Mouse (Mus musculus): Measurements from ENCODE around the gene Kcnh1. TPM values are rescaled to one million over a fixed set of nuclear protein-coding genes. Genes with fewer than 3 reads are reported as not detected.

Kcnh1 gene
- polyA plus RNA-seq, 1 experiment from 2014 or later, result 0.27 TPM

DNA sequence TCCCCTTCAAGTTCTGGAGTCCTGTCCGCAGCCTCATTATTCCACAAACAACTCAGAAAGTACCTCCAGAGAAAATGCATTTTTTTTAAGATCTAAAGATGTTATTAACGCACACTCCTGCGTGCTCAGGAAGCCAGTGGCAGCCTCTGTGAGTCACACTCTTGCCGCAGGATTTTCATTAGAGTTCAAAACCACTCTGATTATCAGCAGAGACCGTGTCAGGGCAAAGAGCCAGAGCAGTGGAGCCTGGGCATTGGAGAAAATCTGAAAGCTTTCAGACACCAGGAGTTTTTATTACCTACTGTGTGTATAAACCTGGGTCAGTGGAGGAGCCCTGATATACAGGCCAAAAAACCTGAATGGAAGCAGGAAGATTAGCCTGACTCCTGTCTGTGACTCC is 287.6 kb downstream of the Kcnh1 start:
- DNase-seq (ENCODE audit: low spot score), result no peak
- no peaks in the 10 kb centered on the region for H3K4me1 ChIP-seq (replicated peaks; ENCODE audit: control insufficient read depth, insufficient read depth)
- no peak for ATAC-seq (ENCODE audit: low FRiP score, low TSS enrichment)
- H3K4me2 ChIP-seq (replicated peaks; ENCODE audit: low read depth), result no peak overlapping the region
- no peaks in the 10 kb centered on the region; the same call in 1 of the 2 replicates for H3K27me3 ChIP-seq (ENCODE audit: control insufficient read depth, insufficient read depth, low read length)
- no peak overlapping the region for H3K9ac ChIP-seq (ENCODE audit: low read length)
- TF ChIP-seq EP300 (optimal IDR thresholded peaks at IDR 0.05) (no peak), CTCF (IDR thresholded peaks at IDR 0.05; ENCODE audit: low read depth) (no peak)
- no peak overlapping the region for H3K27ac ChIP-seq (replicated peaks)
- no peak overlapping the region for H3K4me3 ChIP-seq (ENCODE audit: low read depth, low read length)
- H3K36me3 ChIP-seq (ENCODE audit: control insufficient read depth, insufficient read depth, low read length), result no peaks in the 10 kb centered on the region
- WGBS, result 46% methylated on average over 5 of the region's 5 CpGs
- H3K9me3 ChIP-seq (ENCODE audit: control insufficient read depth, low read length), result no peaks in the 10 kb centered on the region

DNA sequence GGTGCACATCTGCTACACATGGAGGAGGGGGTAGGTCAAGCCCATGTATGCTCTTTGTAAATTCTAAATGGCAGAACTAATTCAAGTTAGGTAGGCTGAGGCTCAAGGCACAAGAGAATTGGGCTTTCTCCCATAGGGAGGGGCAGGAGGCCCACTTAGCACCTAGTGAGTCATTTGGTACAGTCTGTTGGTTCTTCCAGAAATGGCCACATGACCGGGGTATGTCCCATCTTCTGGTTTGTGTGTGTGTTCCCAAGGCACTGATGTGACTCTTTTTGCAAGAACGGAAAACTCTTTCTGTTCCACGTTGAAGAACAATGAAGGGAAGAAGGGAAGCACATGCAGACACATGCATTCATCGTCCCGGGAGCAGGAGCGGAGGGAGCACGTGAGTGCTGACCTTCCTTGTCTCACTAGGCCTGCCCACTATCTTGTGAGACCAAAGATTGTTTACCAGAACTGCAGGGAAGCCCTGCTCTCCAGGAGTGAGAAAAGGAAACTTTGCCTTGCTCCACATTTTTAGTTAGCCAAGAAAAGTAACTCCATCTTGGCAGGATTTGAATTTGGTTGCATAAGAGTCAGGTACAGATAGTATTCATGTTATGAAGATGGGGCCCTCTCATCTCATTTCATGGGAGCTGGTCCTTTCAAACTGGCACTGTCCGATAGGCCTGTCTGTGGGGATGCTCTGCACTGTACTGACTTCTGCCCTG is 289.7 kb downstream of the Kcnh1 start:
- Histone ChIP-seq H3K4me3 (ENCODE audit: low read depth, low read length) (no peak overlapping the region), H3K27me3 (ENCODE audit: control insufficient read depth, insufficient read depth, low read length) (no peaks in the 10 kb centered on the region; the same call in 1 of the 2 replicates), H3K27ac (replicated peaks) (no peak overlapping the region), H3K4me2 (replicated peaks; ENCODE audit: low read depth) (no peak overlapping the region), H3K36me3 (ENCODE audit: control insufficient read depth, insufficient read depth, low read length) (no peaks in the 10 kb centered on the region), H3K9me3 (ENCODE audit: control insufficient read depth, low read length) (no peaks in the 10 kb centered on the region), H3K9ac (ENCODE audit: low read length) (no peak overlapping the region), H3K4me1 (replicated peaks; ENCODE audit: control insufficient read depth, insufficient read depth) (no peaks in the 10 kb centered on the region)
- DNase-seq (ENCODE audit: low spot score), result no peak
- TF ChIP-seq CTCF (IDR thresholded peaks at IDR 0.05; ENCODE audit: low read depth) (no peak), EP300 (optimal IDR thresholded peaks at IDR 0.05) (no peak)
- ATAC-seq (ENCODE audit: low FRiP score, low TSS enrichment), result no peak
- WGBS, result 77% methylated on average over 8 of the region's 8 CpGs

DNA sequence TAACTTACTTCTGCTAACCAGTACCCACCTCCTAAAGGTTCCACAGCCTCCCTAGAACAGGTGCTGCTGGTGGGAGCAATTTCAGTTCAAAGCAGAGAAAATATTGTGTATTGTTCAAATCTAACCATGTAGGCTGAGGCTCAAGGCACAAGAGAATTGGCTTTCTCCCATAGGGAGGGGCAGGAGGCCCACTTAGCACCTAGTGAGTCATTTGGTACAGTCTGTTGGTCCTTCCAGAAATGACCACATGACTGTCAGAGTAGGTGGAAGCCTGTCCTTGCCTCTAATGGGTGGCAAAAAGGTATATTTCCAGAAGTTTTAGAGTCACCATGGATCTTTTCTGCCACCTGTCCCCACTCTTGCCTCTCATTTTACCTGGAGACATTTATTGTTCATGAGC is 290.9 kb downstream of the Kcnh1 start:
- TF ChIP-seq CTCF (IDR thresholded peaks at IDR 0.05; ENCODE audit: low read depth), result no peak
- no peak for TF ChIP-seq EP300 (optimal IDR thresholded peaks at IDR 0.05)
- Histone ChIP-seq H3K27ac (replicated peaks) (no peak overlapping the region), H3K4me1 (replicated peaks; ENCODE audit: control insufficient read depth, insufficient read depth) (no peaks in the 10 kb centered on the region)

DNA sequence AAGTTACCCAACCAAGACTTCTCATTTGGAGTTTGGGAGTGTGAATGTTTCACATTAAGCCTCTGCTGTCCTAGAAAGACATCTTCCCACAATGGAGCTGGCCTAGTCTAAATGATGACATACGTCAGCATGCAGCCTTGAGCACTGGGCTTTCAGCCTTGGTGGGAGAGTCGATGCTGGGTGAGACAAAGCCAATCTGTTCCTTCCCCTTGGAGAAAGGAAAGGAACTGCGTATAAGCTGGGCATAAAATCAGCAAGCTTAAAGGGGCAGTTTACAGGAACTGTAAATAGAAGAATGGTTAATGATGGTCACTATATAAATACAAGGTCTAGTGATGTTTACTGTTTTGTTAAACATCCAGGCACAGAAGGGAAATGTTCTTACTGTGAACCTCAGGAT is 294.5 kb downstream of the Kcnh1 start:
- Histone ChIP-seq H3K27ac (replicated peaks) (no peak overlapping the region), H3K9ac (ENCODE audit: low read length) (no peak overlapping the region), H3K4me3 (ENCODE audit: low read depth, low read length) (no peak overlapping the region), H3K27me3 (ENCODE audit: control insufficient read depth, insufficient read depth, low read length) (no peaks in the 10 kb centered on the region), H3K4me1 (replicated peaks; ENCODE audit: control insufficient read depth, insufficient read depth) (no peaks in the 10 kb centered on the region), H3K4me2 (replicated peaks; ENCODE audit: low read depth) (no peak overlapping the region), H3K9me3 (ENCODE audit: control insufficient read depth, low read length) (no peaks in the 10 kb centered on the region), H3K36me3 (ENCODE audit: control insufficient read depth, insufficient read depth, low read length) (no peaks in the 10 kb centered on the region)
- DNase-seq (ENCODE audit: low spot score), result no peak
- no peak for ATAC-seq (ENCODE audit: low FRiP score, low TSS enrichment)
- no peak for TF ChIP-seq CTCF (IDR thresholded peaks at IDR 0.05; ENCODE audit: low read depth)
- no peak for TF ChIP-seq EP300 (optimal IDR thresholded peaks at IDR 0.05)
- 36% methylated on average over 3 of the region's 3 CpGs for WGBS

More for the DNA sequence above, 290.9 kb downstream of the Kcnh1 start:
- Histone ChIP-seq H3K9me3 (ENCODE audit: control insufficient read depth, low read length) (no peaks in the 10 kb centered on the region), H3K9ac (ENCODE audit: low read length) (no peak overlapping the region), H3K4me2 (replicated peaks; ENCODE audit: low read depth) (no peak overlapping the region), H3K4me3 (ENCODE audit: low read depth, low read length) (no peak overlapping the region), H3K27me3 (ENCODE audit: control insufficient read depth, insufficient read depth, low read length) (no peaks in the 10 kb centered on the region; the same call in 1 of the 2 replicates), H3K36me3 (ENCODE audit: control insufficient read depth, insufficient read depth, low read length) (no peaks in the 10 kb centered on the region)
- ATAC-seq (ENCODE audit: low FRiP score, low TSS enrichment) (no peak), DNase-seq (ENCODE audit: low spot score) (no peak)

DNA sequence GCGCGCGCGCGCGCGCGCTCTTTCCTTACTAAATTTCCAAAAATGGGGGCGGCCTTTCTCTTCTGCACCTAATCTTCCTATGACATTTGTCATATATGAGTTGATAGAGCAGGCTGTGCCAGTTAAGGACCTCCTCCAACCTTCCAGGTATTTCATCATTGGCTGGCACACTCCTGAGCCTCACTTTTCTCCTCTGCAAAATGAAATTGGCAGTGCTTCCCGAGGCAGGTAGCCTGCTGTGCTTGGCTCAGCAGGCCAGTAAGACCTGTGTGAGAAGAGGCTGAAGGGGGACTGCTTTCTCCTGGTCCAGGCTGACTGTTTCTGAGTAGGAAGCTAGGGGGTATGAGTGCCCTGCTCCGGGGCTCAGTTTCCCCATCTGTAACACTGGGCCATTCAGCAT is 297.0 kb downstream of the Kcnh1 start:
- ATAC-seq (ENCODE audit: low FRiP score, low TSS enrichment), result no peak
- no peaks in the 10 kb centered on the region for H3K9me3 ChIP-seq (ENCODE audit: control insufficient read depth, low read length)
- WGBS, result 94% methylated on average over 11 of the region's 11 CpGs
- H3K27ac ChIP-seq (replicated peaks), result no peak overlapping the region
- no peaks in the 10 kb centered on the region for H3K4me1 ChIP-seq (replicated peaks; ENCODE audit: control insufficient read depth, insufficient read depth)
- no peak overlapping the region for H3K4me2 ChIP-seq (replicated peaks; ENCODE audit: low read depth)
- no peaks in the 10 kb centered on the region for H3K27me3 ChIP-seq (ENCODE audit: control insufficient read depth, insufficient read depth, low read length)
- no peak for DNase-seq (ENCODE audit: low spot score)
- no peak for TF ChIP-seq CTCF (IDR thresholded peaks at IDR 0.05; ENCODE audit: low read depth)
- TF ChIP-seq EP300 (optimal IDR thresholded peaks at IDR 0.05), result no peak
- H3K9ac ChIP-seq (ENCODE audit: low read length), result no peak overlapping the region
- H3K36me3 ChIP-seq (ENCODE audit: control insufficient read depth, insufficient read depth, low read length), result no peaks in the 10 kb centered on the region
- H3K4me3 ChIP-seq (ENCODE audit: low read depth, low read length), result no peak overlapping the region

DNA sequence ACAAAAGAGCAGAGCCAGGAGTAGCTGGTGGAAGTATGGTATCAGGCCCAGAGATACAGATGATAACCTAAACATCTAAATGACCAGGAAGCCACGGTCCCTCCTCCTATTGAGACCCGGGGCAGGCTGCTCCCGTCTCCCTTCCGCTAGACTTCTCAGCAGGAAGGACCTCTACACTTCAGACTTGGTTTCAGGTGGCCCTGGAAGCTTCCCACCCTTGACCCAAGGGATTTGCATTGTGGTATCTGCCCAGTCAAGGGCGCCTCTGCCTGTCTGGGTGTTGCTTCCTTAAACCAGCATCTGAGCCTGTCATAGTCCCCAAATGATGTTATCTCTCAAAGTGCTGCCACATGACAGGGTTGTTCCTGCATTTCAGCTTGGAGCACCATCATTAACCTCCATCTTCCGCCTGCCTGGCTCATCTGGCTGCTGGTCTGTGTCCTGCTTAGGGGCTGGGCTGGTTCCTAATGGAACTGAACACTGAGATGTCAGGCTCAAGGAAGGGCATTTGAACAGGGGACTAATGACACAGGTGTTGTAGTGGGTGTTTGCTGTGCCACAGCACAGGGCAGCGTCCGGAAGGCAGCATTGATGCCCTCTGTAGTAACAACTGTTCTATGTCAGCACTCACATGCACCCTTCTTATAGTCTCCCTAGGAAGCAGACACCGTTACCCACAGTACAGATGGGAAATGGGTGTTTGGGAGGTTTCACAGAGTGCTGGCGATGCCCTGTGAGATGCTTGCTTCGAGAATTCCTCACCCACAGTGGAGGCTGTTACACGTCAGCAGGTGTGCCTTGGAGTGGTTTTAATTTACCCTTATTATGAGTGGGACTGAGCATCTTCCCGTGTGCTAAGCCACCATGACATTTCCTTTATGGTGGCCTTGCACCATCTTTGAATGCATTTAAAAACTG is 299.6 kb downstream of the Kcnh1 start:
- DNase-seq (ENCODE audit: low spot score), result no peak
- TF ChIP-seq CTCF (IDR thresholded peaks at IDR 0.05; ENCODE audit: low read depth) (no peak), EP300 (optimal IDR thresholded peaks at IDR 0.05) (no peak)
- 75% methylated on average over 13 of the region's 13 CpGs for WGBS

More for the DNA sequence above, 299.6 kb downstream of the Kcnh1 start:
- H3K27ac ChIP-seq (replicated peaks), result no peak overlapping the region
- no peak overlapping the region for H3K9ac ChIP-seq (ENCODE audit: low read length)
- no peaks in the 10 kb centered on the region for H3K4me1 ChIP-seq (replicated peaks; ENCODE audit: control insufficient read depth, insufficient read depth)
- no peaks in the 10 kb centered on the region for H3K36me3 ChIP-seq (ENCODE audit: control insufficient read depth, insufficient read depth, low read length)
- no peaks in the 10 kb centered on the region for H3K27me3 ChIP-seq (ENCODE audit: control insufficient read depth, insufficient read depth, low read length)
- H3K4me2 ChIP-seq (replicated peaks; ENCODE audit: low read depth), result no peak overlapping the region
- H3K4me3 ChIP-seq (ENCODE audit: low read depth, low read length), result no peak overlapping the region
- no peak for ATAC-seq (ENCODE audit: low FRiP score, low TSS enrichment)
- H3K9me3 ChIP-seq (ENCODE audit: control insufficient read depth, low read length), result no peaks in the 10 kb centered on the region

All from stomach, postnatal 0 days (tissue).